Mouse (Mus musculus) stomach, postnatal 0 days (tissue): Measurements from ENCODE around the gene Tmem33.

Source experiments
- CTCF ChIP-seq: IDR thresholded peaks from 2 replicates; pipeline ENCODE4 v1.5.1; 2016; ENCODE audit warnings: antibody characterized with exemption, low read depth, mild to moderate bottlenecking, moderate library complexity
- EP300 ChIP-seq: optimal IDR thresholded peaks from 2 replicates; pipeline ENCODE3; 2016; ENCODE audit warnings: antibody characterized with exemption

DNA sequence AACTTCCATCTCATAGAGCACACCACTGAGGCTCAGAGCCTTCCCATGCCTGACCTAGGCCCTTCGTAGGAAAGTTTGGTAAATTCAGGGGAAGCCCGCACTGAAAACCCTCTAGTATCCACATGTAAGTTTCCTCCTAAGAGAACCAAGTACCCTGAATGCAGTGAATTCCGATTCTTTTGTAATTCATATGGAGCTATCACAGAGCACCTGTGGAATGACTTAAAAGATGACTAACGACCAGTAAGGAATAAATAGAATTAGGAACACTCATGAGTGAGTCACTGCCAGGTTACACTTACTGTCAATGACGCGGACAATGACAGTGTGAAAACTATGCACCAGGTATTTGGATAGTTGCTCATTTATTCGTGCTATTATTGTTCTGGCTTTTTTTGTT is 34.6 kb upstream of the Tmem33 start:
- TF ChIP-seq CTCF (no peak), EP300 (no peak)
